Mouse (Mus musculus) liver, embryonic 14.5 days (tissue): ENCODE measurements around the gene Gls. TPM values are rescaled to one million over a fixed set of nuclear protein-coding genes. Genes with fewer than 3 reads are reported as not detected.

ENCODE experiments used
- ATAC-seq: fragments of 200-750 bp; cut with Nextera tagmentation; 2 replicates; pipeline ENCODE4 v1.8.0; 2017; ENCODE audit warnings: moderate number of reproducible peaks, mild to moderate bottlenecking, moderate library complexity; ENCODE audit not compliant: insufficient read depth
- DNase-seq, 3 experiments: peaks; one replicate each; pipeline ENCODE4 v3.0.0-alpha.2; 2012 to 2013; ENCODE audit warnings: low read depth in 3 of 3, low spot score in 3 of 3
- H3K27ac ChIP-seq: fragments of 300-500 bp; sonication (generic); 2 replicates; pipeline ENCODE4 v1.5.1; 2014; ENCODE audit warnings: moderate library complexity, mild to moderate bottlenecking, control low read depth, inconsistent platforms
- H3K27me3 ChIP-seq: fragments of 300-500 bp; sonication (generic); 2 replicates; pipeline ENCODE4 v1.6.1; 2014; ENCODE audit warnings: mild to moderate bottlenecking, low read length, moderate library complexity; ENCODE audit not compliant: control insufficient read depth, insufficient read depth
- H3K36me3 ChIP-seq: fragments of 300-500 bp; sonication (generic); replicated peaks from 2 replicates; pipeline ENCODE4 v1.6.1; 2014; ENCODE audit warnings: low read depth; ENCODE audit not compliant: control insufficient read depth, insufficient read depth
- H3K4me1 ChIP-seq, 2 experiments: fragments of 200-500 bp in 1 of 2; fragments of 300-500 bp in 1 of 2; sonication (generic) in 1 of 2; replicated peaks; 2 replicates each; pipeline ENCODE4 v1.6.1; 2012 to 2014; ENCODE audit warnings: antibody characterized with exemption in 1 of 2, inconsistent platforms in 1 of 2, low read length in 1 of 2; ENCODE audit not compliant: control insufficient read depth in 2 of 2, insufficient read depth in 2 of 2
- H3K4me2 ChIP-seq: fragments of 300-500 bp; sonication (generic); 2 replicates; pipeline ENCODE4 v1.6.1; 2014; ENCODE audit warnings: low read depth, mild to moderate bottlenecking, control low read depth, moderate library complexity
- H3K4me3 ChIP-seq, 2 experiments: fragments of 200-500 bp in 1 of 2; fragments of 300-500 bp in 1 of 2; sonication (generic) in 1 of 2; 2 replicates each; pipeline ENCODE4 v1.5.1; 2012 to 2014; ENCODE audit warnings: low read depth in 2 of 2, low read length in 2 of 2, mild to moderate bottlenecking in 2 of 2, control low read depth in 1 of 2, inconsistent platforms in 1 of 2, moderate library complexity in 1 of 2; ENCODE audit not compliant: insufficient read depth in 1 of 2
- H3K9ac ChIP-seq: fragments of 300-500 bp; sonication (generic); replicated peaks from 2 replicates; pipeline ENCODE4 v1.6.1; 2014; ENCODE audit warnings: mild to moderate bottlenecking, control low read depth, moderate library complexity
- H3K9me3 ChIP-seq: fragments of 300-500 bp; sonication (generic); 2 replicates; pipeline ENCODE4 v1.6.1; 2016; ENCODE audit warnings: low read length, mixed read lengths; ENCODE audit not compliant: control insufficient read depth
- CTCF ChIP-seq: IDR thresholded peaks from 2 replicates; pipeline ENCODE4 v1.5.1; 2016; ENCODE audit warnings: antibody characterized with exemption, low read depth, control low read depth
- EP300 ChIP-seq: IDR thresholded peaks from 2 replicates; pipeline ENCODE4 v1.6.1; 2016; ENCODE audit warnings: antibody characterized with exemption, low read depth
- WGBS: fragments of 180-500 bp; shearing (Covaris S2); extraction: QIAGEN DNeasy Blood & Tissue Kit; methylation state at CpG from one replicate; pipeline ENCODE4 v1.1.7; 2014; ENCODE audit not compliant: insufficient replicate concordance; 5-methylcytosine and 5-hydroxymethylcytosine counted together
- polyA plus RNA-seq, 2 experiments: library from polyadenylated mRNA; depleted of rRNA in 1 of 2; stranded (reverse) in 1 of 2; unstranded in 1 of 2; fragments of >200 nt; fragmentation: Nextera tagmentation in 1 of 2; extraction: Ambion mirVana in 1 of 2; gene quantifications; 2 replicates each; pipeline versions ENCODE4 v1.2.1 to v1.2.3; 2012 to 2014

Gls gene
- polyA plus RNA-seq, 2 experiments = 9.0 to 16.7 TPM

- no peak for DNase-seq
- peaks cover 18% of the 10 kb centered on the region for H3K36me3 ChIP-seq
Observed at GRCm38 (mm10) chr1:52152369-52152768, 80.7 kb downstream of the Gls start.

GRCm38 (mm10) chr1:52151166-52151565, 81.9 kb downstream of the Gls start:
- DNase-seq = no peak
- H3K27ac ChIP-seq = no peak overlapping the region
- peaks cover 8 to 11% of the 10 kb centered on the region in 2 experiments for H3K4me1 ChIP-seq
- no peak overlapping the region for H3K4me3 ChIP-seq
- no peak for ATAC-seq
- 88% methylated on average over 5 of the region's 5 CpGs for WGBS
- H3K4me2 ChIP-seq = no peak overlapping the region
- no peaks in the 10 kb centered on the region for H3K9me3 ChIP-seq
- TF ChIP-seq EP300 (no peak), CTCF (no peak)
- no peak overlapping the region; the same call in 1 of the 2 replicates for H3K9ac ChIP-seq
- no peaks in the 10 kb centered on the region for H3K27me3 ChIP-seq
- peaks cover 18% of the 10 kb centered on the region for H3K36me3 ChIP-seq

More at GRCm38 (mm10) chr1:52152369-52152768, 80.7 kb downstream of the Gls start:
- Histone ChIP-seq H3K4me2 (no peak overlapping the region), H3K27me3 (no peaks in the 10 kb centered on the region), H3K4me1 (peaks cover 8 to 11% of the 10 kb centered on the region in 2 experiments), H3K9me3 (no peaks in the 10 kb centered on the region), H3K27ac (no peak overlapping the region), H3K4me3 (no peak overlapping the region), H3K9ac (no peak overlapping the region)
- no peak for TF ChIP-seq CTCF
- no peak for TF ChIP-seq EP300
- 75% methylated on average over 13 of the region's 13 CpGs for WGBS
- no peak for ATAC-seq

GRCm38 (mm10) chr1:52150676-52151075, 82.4 kb downstream of the Gls start:
- Histone ChIP-seq H3K27ac (no peak overlapping the region), H3K9me3 (no peaks in the 10 kb centered on the region), H3K4me3 (no peak overlapping the region), H3K9ac (no peak overlapping the region; the same call in 1 of the 2 replicates), H3K4me1 (peaks cover 8 to 11% of the 10 kb centered on the region in 2 experiments), H3K27me3 (no peaks in the 10 kb centered on the region), H3K36me3 (peaks cover 18% of the 10 kb centered on the region), H3K4me2 (no peak overlapping the region; the same call in 1 of the 2 replicates)
- TF ChIP-seq CTCF = no peak
- TF ChIP-seq EP300 = 0 out of 2 replicates have a peak, but pooled peaks have one; percentile 4
- whole genome bisulfite sequencing = 7% methylated on average over 11 of the region's 11 CpGs
- ATAC-seq (peak; percentile 62), DNase-seq (no peak)

- no peak overlapping the region for H3K9ac ChIP-seq
Observed at GRCm38 (mm10) chr1:52149934-52150346, 83.1 kb downstream of the Gls start.

GRCm38 (mm10) chr1:52148696-52149095, 84.3 kb downstream of the Gls start:
- H3K36me3 ChIP-seq = peaks cover 9% of the 10 kb centered on the region
- H3K4me3 ChIP-seq = no peak overlapping the region
- ATAC-seq = no peak
- no peak overlapping the region for H3K9ac ChIP-seq
- peaks cover 8 to 11% of the 10 kb centered on the region in 2 experiments for H3K4me1 ChIP-seq
- no peak for TF ChIP-seq EP300
- TF ChIP-seq CTCF = no peak
- no peaks in the 10 kb centered on the region for H3K27me3 ChIP-seq
- H3K27ac ChIP-seq = no peak overlapping the region
- DNase-seq = no peak
- WGBS = 82% methylated on average over 7 of the region's 7 CpGs
- no peaks in the 10 kb centered on the region for H3K9me3 ChIP-seq
- no peak overlapping the region for H3K4me2 ChIP-seq

More at GRCm38 (mm10) chr1:52149934-52150346, 83.1 kb downstream of the Gls start:
- Histone ChIP-seq H3K4me2 (peak overlapping the region; percentile 4; the same call in 1 of the 2 replicates), H3K27ac (no peak overlapping the region), H3K27me3 (no peaks in the 10 kb centered on the region), H3K36me3 (peaks cover 16% of the 10 kb centered on the region), H3K9me3 (no peaks in the 10 kb centered on the region), H3K4me3 (no peak overlapping the region), H3K4me1 (peaks cover 8 to 11% of the 10 kb centered on the region in 2 experiments)
- whole genome bisulfite sequencing = 22% methylated on average over 9 of the region's 9 CpGs
- TF ChIP-seq EP300 = no peak
- TF ChIP-seq CTCF = no peak
- DNase-seq (peak; percentile 33 to 46 (median 39)), ATAC-seq (peak; percentile 83)
